Mouse (Mus musculus): ENCODE measurements around the gene Prl3d1. TPM values are rescaled to one million over a fixed set of nuclear protein-coding genes. Genes with fewer than 3 reads are reported as not detected.
"Not testable (repeated sequence)": the region's sequence is repeated elsewhere in the genome, so short reads cannot be mapped to it uniquely, and the experiment has no call there.

Gene Prl3d1
- not detected in 2 replicates for polyA plus RNA-seq (2014; fragmentation: Nextera tagmentation; extraction: Ambion mirVana)

- not testable (repeated sequence) for DNase-seq; H3K4me2 ChIP-seq; ATAC-seq (ENCODE audit: insufficient read depth); H3K27ac ChIP-seq (ENCODE audit: low read depth); H3K27me3 ChIP-seq (ENCODE audit: insufficient read depth, low read length); H3K36me3 ChIP-seq (ENCODE audit: insufficient read depth); H3K9me3 ChIP-seq (ENCODE audit: low read depth, low read length); H3K9ac ChIP-seq; H3K4me1 ChIP-seq (ENCODE audit: insufficient read depth); H3K4me3 ChIP-seq (ENCODE audit: low read depth, low read length)
- 89% methylated on average over 5 of the region's 5 CpGs for WGBS
Measured at GRCm38 (mm10) chr13:27093890-27094289, at the start of gene Prl3d1. Gene Prl3d1, plus strand, starts transcription at chr13:27094190.

GRCm38 (mm10) chr13:27057270-27057669, 36.7 kb upstream of the Prl3d1 start, which contains the start of gene Prl:
Gene Prl, plus strand, starts transcription at chr13:27057570.
- no peak within 1 kb of the TSS for H3K4me3 ChIP-seq (ENCODE audit: low read depth, low read length)
- H3K9ac ChIP-seq = no peak within 1 kb of the TSS
- DNase-seq (no peak), ATAC-seq (ENCODE audit: insufficient read depth) (no peak)
- no peaks in the 10 kb centered on the region for H3K4me1 ChIP-seq (ENCODE audit: insufficient read depth)
- no peak for TF ChIP-seq CTCF (IDR thresholded peaks at IDR 0.05; ENCODE audit: low read depth)
- H3K4me2 ChIP-seq = no peak within 1 kb of the TSS
- WGBS = 89% methylated on average over 1 of the region's 1 CpGs
- no peaks in the 10 kb centered on the region for H3K36me3 ChIP-seq (ENCODE audit: insufficient read depth)
- H3K27me3 ChIP-seq (ENCODE audit: insufficient read depth, low read length) = no peaks in the 10 kb centered on the region
- no peak within 1 kb of the TSS for H3K27ac ChIP-seq (ENCODE audit: low read depth)
- no peaks in the 10 kb centered on the region for H3K9me3 ChIP-seq (ENCODE audit: low read depth, low read length)

GRCm38 (mm10) chr13:27059177-27059576, 34.8 kb upstream of the Prl3d1 start:
- DNase-seq = no peak
- Histone ChIP-seq H3K9ac (no peak overlapping the region), H3K4me2 (no peak overlapping the region), H3K27ac (ENCODE audit: low read depth) (no peak overlapping the region), H3K9me3 (ENCODE audit: low read depth, low read length) (no peaks in the 10 kb centered on the region), H3K36me3 (ENCODE audit: insufficient read depth) (no peaks in the 10 kb centered on the region), H3K4me1 (ENCODE audit: insufficient read depth) (no peaks in the 10 kb centered on the region), H3K27me3 (ENCODE audit: insufficient read depth, low read length) (no peaks in the 10 kb centered on the region), H3K4me3 (ENCODE audit: low read depth, low read length) (no peak overlapping the region)
- whole genome bisulfite sequencing = 62% methylated on average over 7 of the region's 7 CpGs
- TF ChIP-seq CTCF (IDR thresholded peaks at IDR 0.05; ENCODE audit: low read depth) = no peak
- ATAC-seq (ENCODE audit: insufficient read depth) = no peak

GRCm38 (mm10) chr13:27121398-27121797, 27.4 kb downstream of the Prl3d1 start, which contains the start of gene Prl3d2:
Gene Prl3d2, plus strand, starts transcription at chr13:27121698.
- DNase-seq; ATAC-seq (ENCODE audit: insufficient read depth); H3K36me3 ChIP-seq (ENCODE audit: insufficient read depth); H3K27ac ChIP-seq (ENCODE audit: low read depth); H3K4me3 ChIP-seq (ENCODE audit: low read depth, low read length); H3K9ac ChIP-seq; H3K4me1 ChIP-seq (ENCODE audit: insufficient read depth); H3K27me3 ChIP-seq (ENCODE audit: insufficient read depth, low read length); H3K9me3 ChIP-seq (ENCODE audit: low read depth, low read length); H3K4me2 ChIP-seq: not testable (repeated sequence)
- WGBS = 84% methylated on average over 3 of the region's 4 CpGs

- no peak for TF ChIP-seq CTCF (IDR thresholded peaks at IDR 0.05; ENCODE audit: low read depth)
- Histone ChIP-seq H3K4me2 (no peak overlapping the region), H3K27ac (ENCODE audit: low read depth) (no peak overlapping the region), H3K9me3 (ENCODE audit: low read depth, low read length) (no peaks in the 10 kb centered on the region), H3K4me3 (ENCODE audit: low read depth, low read length) (no peak overlapping the region), H3K9ac (no peak overlapping the region), H3K4me1 (ENCODE audit: insufficient read depth) (no peaks in the 10 kb centered on the region), H3K27me3 (ENCODE audit: insufficient read depth, low read length) (no peaks in the 10 kb centered on the region), H3K36me3 (ENCODE audit: insufficient read depth) (no peaks in the 10 kb centered on the region)
- ATAC-seq (ENCODE audit: insufficient read depth) = no peak
- no peak for DNase-seq
- 76% methylated on average over 1 of the region's 1 CpGs for WGBS
Measured at GRCm38 (mm10) chr13:27148264-27148663, 54.3 kb downstream of the Prl3d1 start.

Other genes starting within 250 kb of the Prl3d1 start
- gene Prl, start 36.6 kb upstream of the Prl3d1 start, polyA plus RNA-seq (2014; fragmentation: Nextera tagmentation; extraction: Ambion mirVana) = not detected in 2 replicates
- gene Prl3d2, start 27.5 kb downstream of the Prl3d1 start, polyA plus RNA-seq (2014; fragmentation: Nextera tagmentation; extraction: Ambion mirVana) = not detected in 2 replicates
- not detected in 2 replicates for gene Prl3d3, start 62.6 kb downstream of the Prl3d1 start, polyA plus RNA-seq (2014; fragmentation: Nextera tagmentation; extraction: Ambion mirVana)
- gene Prl3c1, start 102.5 kb downstream of the Prl3d1 start, polyA plus RNA-seq (2014; fragmentation: Nextera tagmentation; extraction: Ambion mirVana) = not detected in 2 replicates
- gene Prl3b1, start 147.7 kb downstream of the Prl3d1 start, polyA plus RNA-seq (2014; fragmentation: Nextera tagmentation; extraction: Ambion mirVana) = not detected in 2 replicates
- not detected in 2 replicates for gene Prl3a1, start 165.2 kb downstream of the Prl3d1 start, polyA plus RNA-seq (2014; fragmentation: Nextera tagmentation; extraction: Ambion mirVana)
- gene Prl6a1, start 218.4 kb downstream of the Prl3d1 start, polyA plus RNA-seq (2014; fragmentation: Nextera tagmentation; extraction: Ambion mirVana) = not detected in 2 replicates

All from lung, embryonic 14.5 days (tissue).